Mouse (Mus musculus) telencephalon, adult 2 months (tissue): ENCODE measurements around the gene Il1f10.
A peak's percentile ranks its signal among the peaks of the same experiment; 100 is the strongest.

ENCODE experiments used
- DNase-seq: peaks from one replicate; pipeline ENCODE4 v3.0.0-alpha.2; 2011; ENCODE audit warnings: low read depth, low spot score

Il1f10 gene

GRCm38 (mm10) chr2:24290896-24291295 lies at the start of gene Il1f10:
Il1f10 (plus strand) TSS chr2:24291196.
- no peak for DNase-seq

- DNase-seq, result no peak
Measured at GRCm38 (mm10) chr2:24267503-24267902, 23.5 kb upstream of the Il1f10 start.

- no peak for DNase-seq
Measured at GRCm38 (mm10) chr2:24273619-24274018, 17.4 kb upstream of the Il1f10 start.

GRCm38 (mm10) chr2:24275146-24275545 lies 15.8 kb upstream of the Il1f10 start:
- no peak for DNase-seq

GRCm38 (mm10) chr2:24276654-24277053 lies 14.3 kb upstream of the Il1f10 start, which contains the start of gene Il1f5:
Il1f5 (plus strand) TSS chr2:24276954.
- no peak for DNase-seq

GRCm38 (mm10) chr2:24294616-24295015 lies 3.6 kb downstream of the Il1f10 start:
- no peak for DNase-seq

GRCm38 (mm10) chr2:24296837-24297236 lies 5.8 kb downstream of the Il1f10 start:
- DNase-seq, result peak; percentile 21

GRCm38 (mm10) chr2:24311302-24312001 lies 20.5 kb downstream of the Il1f10 start:
- no peak for DNase-seq

- DNase-seq, result no peak
Measured at GRCm38 (mm10) chr2:24316919-24317318, 25.9 kb downstream of the Il1f10 start.

GRCm38 (mm10) chr2:24317919-24318598 lies 27.1 kb downstream of the Il1f10 start:
- DNase-seq, result no peak

- no peak for DNase-seq
Measured at GRCm38 (mm10) chr2:24335333-24335732, 44.3 kb downstream of the Il1f10 start.

- no peak for DNase-seq
Measured at GRCm38 (mm10) chr2:24336545-24336944, 45.5 kb downstream of the Il1f10 start, which contains the start of gene Il1rn. Il1rn (plus strand) TSS chr2:24336853.

GRCm38 (mm10) chr2:24341395-24341885 lies 50.4 kb downstream of the Il1f10 start:
- DNase-seq, result no peak
